Mouse (Mus musculus) adipocyte (in vitro differentiated cells): ENCODE measurements around the gene U2af2.
"Not testable (repeated sequence)": the region's sequence is repeated elsewhere in the genome, so short reads cannot be mapped to it uniquely, and the experiment has no call there.

ENCODE experiments used
- DNase-seq: peaks from one replicate; pipeline ENCODE4 v3.0.0-alpha.2; 2016; ENCODE audit warnings: low spot score

The U2af2 gene

GRCm38 (mm10) chr7:5061774-5062359, at the start of gene U2af2:
Gene U2af2, plus strand, starts transcription at chr7:5062143.
- DNase-seq: peak; percentile 84

GRCm38 (mm10) chr7:5012681-5013513, 49.0 kb upstream of the U2af2 start:
- no peak for DNase-seq

- peak; percentile 96 for DNase-seq
These were observed 47.5 kb upstream of the U2af2 start, which contains the start of the genes Zfp524 and Fiz1 for GRCm38 (mm10) chr7:5014251-5015117. Gene Zfp524, plus strand, starts transcription at chr7:5014415. Gene Fiz1, minus strand, starts transcription at chr7:5014697.

GRCm38 (mm10) chr7:5015118-5016001, 46.6 kb upstream of the U2af2 start, which contains the start of gene Gm44973:
Gene Gm44973, plus strand, starts transcription at chr7:5015496.
- DNase-seq: peak; percentile 92

- DNase-seq: peak; percentile 33
These were observed 45.9 kb upstream of the U2af2 start for GRCm38 (mm10) chr7:5016057-5016456.

- DNase-seq: no peak
These were observed 45.0 kb upstream of the U2af2 start for GRCm38 (mm10) chr7:5016920-5017319.

- no peak for DNase-seq
These were observed 44.6 kb upstream of the U2af2 start for GRCm38 (mm10) chr7:5017352-5017751.

- no peak for DNase-seq
These were observed 44.0 kb upstream of the U2af2 start for GRCm38 (mm10) chr7:5017931-5018330.

- DNase-seq: not testable (repeated sequence)
These were observed 42.4 kb upstream of the U2af2 start for GRCm38 (mm10) chr7:5019576-5019975.

- peak; percentile 97 for DNase-seq
These were observed 41.8 kb upstream of the U2af2 start, which contains the start of the genes Zfp865 and Ccdc106 for GRCm38 (mm10) chr7:5020000-5020681. Gene Zfp865, plus strand, starts transcription at chr7:5020376. Gene Ccdc106, plus strand, starts transcription at chr7:5020553.

GRCm38 (mm10) chr7:5020685-5021084, 41.3 kb upstream of the U2af2 start:
- peak; percentile 25 for DNase-seq

- DNase-seq: peak; percentile 50
These were observed 40.7 kb upstream of the U2af2 start for GRCm38 (mm10) chr7:5021197-5021596.

- no peak for DNase-seq
These were observed 32.4 kb upstream of the U2af2 start for GRCm38 (mm10) chr7:5029543-5029942.

- no peak for DNase-seq
These were observed 32.0 kb upstream of the U2af2 start for GRCm38 (mm10) chr7:5029946-5030345.

GRCm38 (mm10) chr7:5030554-5031275, 31.2 kb upstream of the U2af2 start:
- DNase-seq: no peak

GRCm38 (mm10) chr7:5031496-5031895, 30.4 kb upstream of the U2af2 start:
- DNase-seq: no peak

GRCm38 (mm10) chr7:5033818-5034217, 28.1 kb upstream of the U2af2 start, which contains the start of gene 4632433K11Rik:
Gene 4632433K11Rik, plus strand, starts transcription at chr7:5034118.
- DNase-seq: no peak

GRCm38 (mm10) chr7:5035628-5036027, 26.3 kb upstream of the U2af2 start:
- no peak for DNase-seq

GRCm38 (mm10) chr7:5036136-5036535, 25.8 kb upstream of the U2af2 start:
- no peak for DNase-seq

- DNase-seq: no peak
These were observed 24.9 kb upstream of the U2af2 start for GRCm38 (mm10) chr7:5037026-5037425.
